Mouse (Mus musculus) CH12.LX (cell line): ENCODE results near the gene Bzw1.
A peak's percentile ranks its signal among the peaks of the same experiment; 100 is the strongest.

Experiments used
- CHD2 ChIP-seq: IDR thresholded peaks from 2 replicates; pipeline ENCODE4 v1.6.1; 2011; ENCODE audit warnings: low read length, improper control_type of control experiment
- CTCF ChIP-seq, 2 experiments: IDR thresholded peaks in 1 of 2; conservative IDR thresholded peaks in 1 of 2; 2 replicates each; pipeline ENCODE4 v1.5.1; 2011 to 2012; ENCODE audit warnings: low read depth in 2 of 2, low read length in 2 of 2, improper control_type of control experiment in 1 of 2, inconsistent platforms in 1 of 2, mild to moderate bottlenecking in 1 of 2, moderate library complexity in 1 of 2
- E2F4 ChIP-seq: IDR thresholded peaks from 2 replicates; pipeline ENCODE4 v1.6.1; 2011; ENCODE audit warnings: low read depth, low read length, improper control_type of control experiment; ENCODE audit not compliant: insufficient replicate concordance
- EP300 ChIP-seq: IDR thresholded peaks from 2 replicates; pipeline ENCODE4 v1.6.1; 2011; ENCODE audit warnings: low read length, improper control_type of control experiment
- HCFC1 ChIP-seq: IDR thresholded peaks from 2 replicates; pipeline ENCODE4 v1.6.1; 2012; ENCODE audit warnings: low read depth, mild to moderate bottlenecking, inconsistent platforms, low read length, improper control_type of control experiment
- IRF4 ChIP-seq: IDR thresholded peaks from 2 replicates; pipeline ENCODE4 v1.6.1; 2014; ENCODE audit warnings: low read depth, mild to moderate bottlenecking, inconsistent platforms, low read length, improper control_type of control experiment
- JUND ChIP-seq: conservative IDR thresholded peaks from 2 replicates; pipeline ENCODE4 v1.6.1; 2011; ENCODE audit warnings: low read depth, low read length, improper control_type of control experiment
- MAFK ChIP-seq: IDR thresholded peaks from 2 replicates; pipeline ENCODE4 v1.6.1; 2011; ENCODE audit warnings: low read length, improper control_type of control experiment; ENCODE audit not compliant: insufficient replicate concordance
- MYC ChIP-seq: IDR thresholded peaks from 2 replicates; pipeline ENCODE4 v1.6.1; 2011; ENCODE audit warnings: low read depth, mild to moderate bottlenecking, improper control_type of control experiment, low read length
- POLR2A ChIP-seq: IDR thresholded peaks from 2 replicates; pipeline ENCODE4 v1.6.1; 2011; ENCODE audit warnings: low read depth, mild to moderate bottlenecking, improper control_type of control experiment, low read length
- SIN3A ChIP-seq: IDR thresholded peaks from 2 replicates; pipeline ENCODE4 v1.6.1; 2012; ENCODE audit warnings: low read length, improper control_type of control experiment, inconsistent platforms
- SMC3 ChIP-seq: IDR thresholded peaks from 2 replicates; pipeline ENCODE4 v1.6.1; 2011; ENCODE audit warnings: low read depth, low read length, improper control_type of control experiment
- UBTF ChIP-seq: IDR thresholded peaks from 2 replicates; pipeline ENCODE4 v1.6.1; 2012; ENCODE audit warnings: low read depth, mild to moderate bottlenecking, inconsistent platforms, low read length, improper control_type of control experiment, moderate library complexity

GRCm38 (mm10) chr1:58392652-58393283 is at the start of gene Bzw1:
- TF ChIP-seq EP300: no peak
- TF ChIP-seq E2F4: no peak
- TF ChIP-seq CHD2: peak; percentile 99
- TF ChIP-seq CTCF (conservative IDR thresholded peaks at IDR 0.05 in 1 of 2, IDR thresholded peaks at IDR 0.05 in 1 of 2; ENCODE audit: low read depth in 2 of 2, low read length in 2 of 2): no peak
- TF ChIP-seq MYC: no peak
- no peak for TF ChIP-seq JUND
- TF ChIP-seq IRF4: peak; percentile 33; the same call in 1 of the 2 replicates
- TF ChIP-seq POLR2A: peak; percentile 88
- peak; percentile 83 for TF ChIP-seq HCFC1
- TF ChIP-seq MAFK: no peak
- peak; percentile 81 for TF ChIP-seq SIN3A
- TF ChIP-seq UBTF: 0 out of 2 replicates have a peak, but pooled peaks have one; percentile 69
- no peak for TF ChIP-seq SMC3
